Mouse (Mus musculus) urinary bladder, postnatal 4 days (tissue): ENCODE measurements around the gene Fnbp4.
"Not testable (repeated sequence)": the region's sequence is repeated elsewhere in the genome, so short reads cannot be mapped to it uniquely, and the experiment has no call there.

Source experiments
- DNase-seq, 2 experiments: peaks; one replicate each; pipeline ENCODE4 v3.0.0; 2021 to 2022; ENCODE audit warnings: low spot score in 2 of 2

The Fnbp4 gene

GRCm38 (mm10) chr2:90782901-90783486 is 37.8 kb downstream of the Fnbp4 start:
- DNase-seq, result no peak

GRCm38 (mm10) chr2:90788126-90788525 is 43.0 kb downstream of the Fnbp4 start:
- DNase-seq, result no peak

- DNase-seq, result no peak
Observed at GRCm38 (mm10) chr2:90808241-90809126, 63.3 kb downstream of the Fnbp4 start.

- DNase-seq, result no peak
Observed at GRCm38 (mm10) chr2:90810751-90811150, 65.6 kb downstream of the Fnbp4 start.

GRCm38 (mm10) chr2:90815266-90815665 is 70.1 kb downstream of the Fnbp4 start:
- no peak for DNase-seq

GRCm38 (mm10) chr2:90816144-90816543 is 71.0 kb downstream of the Fnbp4 start:
- no peak for DNase-seq

DNA sequence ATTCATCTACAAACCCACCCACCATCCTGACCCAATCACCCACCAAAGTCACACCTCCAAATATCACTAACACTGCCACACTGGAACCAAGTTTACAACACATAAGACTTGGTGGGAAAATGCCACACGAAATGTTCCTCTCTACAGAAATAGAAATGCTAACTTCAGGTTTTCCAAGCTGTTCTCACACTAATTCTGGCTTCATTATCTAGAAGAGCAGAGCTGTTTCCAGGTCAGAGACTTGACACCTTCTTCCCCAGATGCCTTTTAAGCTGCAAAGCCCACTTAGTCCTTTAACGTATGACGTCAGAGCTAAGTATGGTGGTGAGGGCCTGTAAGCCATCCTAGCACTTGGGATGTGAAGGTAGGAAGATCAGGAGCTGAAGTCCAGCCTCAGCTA is 73.5 kb downstream of the Fnbp4 start:
- DNase-seq, result no peak

DNA sequence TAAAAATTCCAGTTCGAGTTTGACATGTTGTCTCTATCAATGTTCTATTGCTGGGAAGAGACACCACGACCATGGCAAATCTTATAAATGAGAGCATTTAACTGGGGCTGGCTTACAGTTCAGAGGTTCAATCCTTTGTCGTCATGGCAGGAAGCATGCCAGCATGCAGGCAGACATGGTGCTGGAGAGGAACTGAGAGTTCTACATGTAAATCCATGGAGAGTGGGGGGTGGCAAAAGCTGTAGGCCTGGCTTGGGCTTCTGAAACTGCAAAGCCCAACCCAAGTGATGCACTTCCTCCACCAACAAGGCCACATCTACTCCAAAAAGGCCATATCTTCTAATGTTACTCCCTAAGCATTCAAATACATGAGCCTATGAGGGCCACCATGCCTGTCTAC is 75.7 kb downstream of the Fnbp4 start:
- no peak for DNase-seq

DNA sequence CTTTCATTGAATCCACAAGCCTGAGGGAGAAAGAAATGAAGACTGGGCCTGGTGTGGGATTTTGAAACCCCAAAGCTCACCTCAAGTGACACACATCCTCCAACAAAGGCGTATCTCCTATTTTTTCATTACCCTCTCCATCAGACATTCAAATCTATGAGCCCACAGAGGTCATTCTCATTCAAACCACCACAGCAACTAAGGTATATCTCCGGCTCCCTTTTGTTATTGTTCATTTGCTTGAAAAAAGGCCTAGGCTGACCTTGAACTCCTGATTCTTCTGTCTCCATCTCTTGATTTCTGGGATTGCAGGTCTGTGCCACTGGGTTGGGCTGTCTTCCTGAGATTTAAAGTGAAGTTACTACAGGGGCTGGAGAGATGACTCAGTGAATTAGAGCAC is 77.8 kb downstream of the Fnbp4 start:
- no peak for DNase-seq

- no peak for DNase-seq
Observed at GRCm38 (mm10) chr2:90823781-90824180, 78.6 kb downstream of the Fnbp4 start.

DNA sequence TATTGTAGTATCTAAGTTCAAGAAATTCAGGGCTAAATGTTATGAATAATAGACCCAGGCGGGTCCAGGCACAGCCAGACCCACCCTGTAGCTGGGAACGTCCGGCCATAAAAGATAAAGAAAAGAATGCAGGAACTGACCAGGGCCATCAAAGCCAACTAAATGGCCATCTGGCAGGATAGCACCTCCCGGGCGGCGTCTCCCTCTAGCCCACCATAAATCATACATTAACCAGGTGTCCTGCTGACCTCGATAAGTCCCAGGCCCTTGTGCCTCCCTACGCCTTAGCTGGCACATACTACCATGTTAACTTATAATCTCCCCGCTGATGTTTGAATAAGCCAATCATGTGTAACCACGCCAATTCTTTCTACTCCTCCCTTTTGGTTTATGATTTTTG is 79.4 kb downstream of the Fnbp4 start:
- not testable (repeated sequence) for DNase-seq

DNA sequence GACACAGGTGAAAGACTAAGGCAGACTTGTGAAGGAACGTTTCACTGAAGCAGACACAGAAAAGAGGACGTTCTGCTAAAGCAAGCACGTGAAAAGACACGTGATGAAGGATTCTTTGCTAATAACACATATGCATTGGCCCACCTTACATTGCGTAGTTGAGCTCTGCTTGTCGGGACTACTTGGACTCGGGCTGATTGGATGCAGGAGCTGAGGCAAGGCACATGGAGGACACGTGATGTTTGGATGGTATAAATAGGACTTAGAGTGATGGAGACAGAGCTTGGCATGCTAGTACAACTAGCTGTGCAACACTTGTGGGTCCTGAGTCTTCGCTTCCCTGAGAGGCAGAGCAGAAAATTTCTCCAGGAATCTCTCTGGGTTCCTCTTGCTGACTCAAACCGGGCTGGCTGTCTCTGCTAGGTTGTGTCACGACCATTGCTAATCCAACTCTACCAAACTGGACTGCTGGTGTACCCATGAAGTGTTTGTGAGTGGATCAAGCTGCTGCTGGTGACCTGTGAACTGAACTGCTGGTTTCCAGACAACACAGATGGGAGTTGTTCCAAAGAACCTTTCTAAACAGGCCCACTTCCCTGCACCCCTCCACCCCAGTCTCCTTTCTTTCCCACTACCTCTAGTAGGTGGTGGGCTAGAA is 80.5 kb downstream of the Fnbp4 start:
- DNase-seq, result no peak

DNA sequence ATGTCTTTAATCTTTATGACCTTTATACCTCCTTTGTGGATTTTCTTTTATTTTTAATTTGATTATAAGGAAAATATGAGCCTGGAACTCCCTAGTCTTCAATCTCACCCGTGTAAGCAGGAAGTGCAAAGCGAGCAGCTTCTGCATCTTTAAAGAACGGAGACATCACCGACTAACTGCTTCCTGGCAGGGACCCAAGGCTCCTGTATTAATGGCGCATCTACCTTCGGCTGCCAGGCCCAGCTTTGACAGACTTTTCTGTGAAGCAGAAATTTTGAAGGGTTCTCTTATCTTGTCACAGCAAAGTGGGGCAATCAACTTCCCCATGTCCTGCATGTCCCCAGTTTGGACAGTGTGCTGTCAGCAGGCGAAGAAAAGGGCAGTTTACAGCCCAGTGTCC is 83.6 kb downstream of the Fnbp4 start:
- DNase-seq, result no peak
